Mouse (Mus musculus) erythroblast, embryonic 14.5 days (primary cell): ENCODE data around the gene Agap1.

ENCODE experiments used
- GATA1 ChIP-seq: IDR thresholded peaks from 2 replicates; pipeline ENCODE4 v1.6.1; 2012; ENCODE audit warnings: low read length, inconsistent platforms, mixed read lengths
- TAL1 ChIP-seq: IDR thresholded peaks from 3 replicates; pipeline ENCODE4 v1.6.1; 2012; ENCODE audit warnings: low read length, inconsistent platforms, mixed read lengths

- TF ChIP-seq GATA1 (no peak), TAL1 (no peak)
Observed at GRCm38 (mm10) chr1:89473946-89474345, 19.3 kb downstream of the Agap1 start.
